Mouse (Mus musculus): Measurements from ENCODE around the gene Aqp11.
A peak's percentile ranks its signal among the peaks of the same experiment; 100 is the strongest.

Gene Aqp11

GRCm38 (mm10) chr7:97747176-97747707, 9.2 kb upstream of the Aqp11 start:
- DNase-seq: no peak

- DNase-seq: peak; percentile 70
Observed at GRCm38 (mm10) chr7:97745299-97745698, 7.2 kb upstream of the Aqp11 start.

- no peak for DNase-seq
Observed at GRCm38 (mm10) chr7:97741756-97742291, 3.7 kb upstream of the Aqp11 start.

GRCm38 (mm10) chr7:97740948-97741347, 2.9 kb upstream of the Aqp11 start:
- no peak for DNase-seq

- peak; percentile 41 for DNase-seq
Observed at GRCm38 (mm10) chr7:97737256-97737637, 842 bp downstream of the Aqp11 start.

GRCm38 (mm10) chr7:97735886-97736420, 2.1 kb downstream of the Aqp11 start:
- DNase-seq: peak; percentile 41

- peak; percentile 73 for DNase-seq
Observed at GRCm38 (mm10) chr7:97735021-97735420, 3.1 kb downstream of the Aqp11 start.

- no peak for DNase-seq
Observed at GRCm38 (mm10) chr7:97733606-97734005, 4.5 kb downstream of the Aqp11 start.

- peak; percentile 50 for DNase-seq
Observed at GRCm38 (mm10) chr7:97730427-97730826, 7.7 kb downstream of the Aqp11 start.

GRCm38 (mm10) chr7:97728666-97729614, 9.1 kb downstream of the Aqp11 start:
- no peak for DNase-seq

- no peak for DNase-seq
Observed at GRCm38 (mm10) chr7:97726778-97727177, 11.3 kb downstream of the Aqp11 start.

GRCm38 (mm10) chr7:97726080-97726479, 12.0 kb downstream of the Aqp11 start:
- DNase-seq: no peak

- DNase-seq: no peak
Observed at GRCm38 (mm10) chr7:97725401-97725800, 12.7 kb downstream of the Aqp11 start.

- DNase-seq: no peak
Observed at GRCm38 (mm10) chr7:97723646-97724538, 14.2 kb downstream of the Aqp11 start.

GRCm38 (mm10) chr7:97722278-97722918, 15.7 kb downstream of the Aqp11 start:
- no peak for DNase-seq

GRCm38 (mm10) chr7:97720109-97720508, 18.0 kb downstream of the Aqp11 start:
- DNase-seq: no peak

- no peak for DNase-seq
Observed at GRCm38 (mm10) chr7:97719078-97719477, 19.0 kb downstream of the Aqp11 start.

GRCm38 (mm10) chr7:97717326-97717725, 20.8 kb downstream of the Aqp11 start:
- no peak for DNase-seq

- no peak for DNase-seq
Observed at GRCm38 (mm10) chr7:97714651-97715050, 23.4 kb downstream of the Aqp11 start.

GRCm38 (mm10) chr7:97709204-97709603, 28.9 kb downstream of the Aqp11 start:
- no peak for DNase-seq

- no peak for DNase-seq
Observed at GRCm38 (mm10) chr7:97707809-97708208, 30.3 kb downstream of the Aqp11 start.

- peak; percentile 48 for DNase-seq
Observed at GRCm38 (mm10) chr7:97707123-97707522, 31.0 kb downstream of the Aqp11 start.
